Mouse (Mus musculus) liver, embryonic 11.5 days (tissue): ENCODE measurements at regions not wholly inside any gene's neighbourhood (a gene's known extent, or its start where the extent isn't known, plus 50 kb on each side); places are given as distances from the start of the nearest gene placed in this dataset.

Source experiments
- ATAC-seq: fragments of 200-750 bp; cut with Nextera tagmentation; replicated peaks from 2 replicates; pipeline ENCODE4 v1.8.0; 2017; ENCODE audit warnings: moderate number of reproducible peaks, mild to moderate bottlenecking, moderate TSS enrichment, moderate library complexity; ENCODE audit not compliant: low FRiP score
- DNase-seq: peaks from one replicate; pipeline ENCODE4 v3.0.0-alpha.2; 2017; ENCODE audit warnings: low spot score
- H3K27ac ChIP-seq: fragments of 300-500 bp; sonication (generic); 2 replicates; pipeline ENCODE4 v1.5.1; 2014; ENCODE audit warnings: mild to moderate bottlenecking, low read depth, low read length, control low read depth
- H3K27me3 ChIP-seq: fragments of 300-500 bp; sonication (generic); replicated peaks from 2 replicates; pipeline ENCODE4 v1.6.1; 2014; ENCODE audit warnings: low read length, mixed read lengths; ENCODE audit not compliant: control insufficient read depth, insufficient read depth
- H3K36me3 ChIP-seq: fragments of 300-500 bp; sonication (generic); 2 replicates; pipeline ENCODE4 v1.6.1; 2014; ENCODE audit warnings: mild to moderate bottlenecking, low read length, moderate library complexity, mixed read lengths; ENCODE audit not compliant: control insufficient read depth, insufficient read depth
- H3K4me1 ChIP-seq: fragments of 300-500 bp; sonication (generic); replicated peaks from 2 replicates; pipeline ENCODE4 v1.6.1; 2014; ENCODE audit warnings: low read length, mixed read lengths; ENCODE audit not compliant: control insufficient read depth, insufficient read depth
- H3K4me2 ChIP-seq: fragments of 300-500 bp; sonication (generic); 2 replicates; pipeline ENCODE4 v1.6.1; 2014; ENCODE audit warnings: mild to moderate bottlenecking, control low read depth, moderate library complexity
- H3K4me3 ChIP-seq: fragments of 300-500 bp; sonication (generic); 2 replicates; pipeline ENCODE4 v1.5.1; 2014; ENCODE audit warnings: low read depth, low read length, control low read depth
- H3K9ac ChIP-seq: fragments of 300-500 bp; sonication (generic); 2 replicates; pipeline ENCODE4 v1.6.1; 2014; ENCODE audit warnings: low read depth, low read length, control low read depth
- H3K9me3 ChIP-seq: fragments of 300-500 bp; sonication (generic); 2 replicates; pipeline ENCODE4 v1.6.1; 2016; ENCODE audit warnings: low read length, inconsistent platforms, mixed read lengths; ENCODE audit not compliant: control insufficient read depth
- WGBS: fragments of 180-500 bp; shearing (Covaris S2); extraction: QIAGEN DNeasy Blood & Tissue Kit; methylation state at CpG from one replicate; pipeline ENCODE4 v1.1.7; 2014; 5-methylcytosine and 5-hydroxymethylcytosine counted together

GRCm38 (mm10) chr17:58672291-58672690 is 318.9 kb downstream of the Pdzph1 start:
- WGBS: 51% methylated on average over 2 of the region's 2 CpGs
- no peaks in the 10 kb centered on the region for H3K36me3 ChIP-seq
- DNase-seq: no peak
- H3K4me3 ChIP-seq: no peak overlapping the region
- H3K27ac ChIP-seq: no peak overlapping the region
- H3K9me3 ChIP-seq: no peaks in the 10 kb centered on the region
- no peaks in the 10 kb centered on the region for H3K27me3 ChIP-seq
- no peak for ATAC-seq
- no peak overlapping the region for H3K4me2 ChIP-seq
- no peak overlapping the region for H3K9ac ChIP-seq
- H3K4me1 ChIP-seq: no peaks in the 10 kb centered on the region

- no peaks in the 10 kb centered on the region for H3K27me3 ChIP-seq
- H3K4me3 ChIP-seq: no peak overlapping the region
- no peaks in the 10 kb centered on the region for H3K36me3 ChIP-seq
- H3K27ac ChIP-seq: no peak overlapping the region
- no peak overlapping the region for H3K4me2 ChIP-seq
- ATAC-seq (no peak), DNase-seq (no peak)
- no peaks in the 10 kb centered on the region for H3K9me3 ChIP-seq
- no peaks in the 10 kb centered on the region for H3K4me1 ChIP-seq
- H3K9ac ChIP-seq: no peak overlapping the region
- 82% methylated on average over 3 of the region's 3 CpGs for WGBS
Observed at GRCm38 (mm10) chr17:58668036-58668435, 323.1 kb downstream of the Pdzph1 start.

- Histone ChIP-seq H3K4me2 (no peak overlapping the region), H3K27me3 (no peaks in the 10 kb centered on the region), H3K9ac (no peak overlapping the region), H3K27ac (no peak overlapping the region), H3K4me1 (no peaks in the 10 kb centered on the region), H3K9me3 (no peaks in the 10 kb centered on the region), H3K4me3 (no peak overlapping the region), H3K36me3 (no peaks in the 10 kb centered on the region)
- WGBS: 30% methylated on average over 1 of the region's 1 CpGs
- ATAC-seq (0 out of 2 replicates have a peak, but pooled peaks have one; percentile 39), DNase-seq (no peak)
Observed at GRCm38 (mm10) chr17:58643793-58644192, 347.4 kb downstream of the Pdzph1 start.

GRCm38 (mm10) chr17:58642273-58642672 is 348.9 kb downstream of the Pdzph1 start:
- no peak for DNase-seq
- ATAC-seq: no peak
- no peaks in the 10 kb centered on the region for H3K4me1 ChIP-seq
- no peaks in the 10 kb centered on the region for H3K36me3 ChIP-seq
- no peak overlapping the region for H3K4me3 ChIP-seq
- no peaks in the 10 kb centered on the region for H3K27me3 ChIP-seq
- H3K9ac ChIP-seq: no peak overlapping the region
- WGBS: 67% methylated on average over 1 of the region's 1 CpGs
- H3K4me2 ChIP-seq: no peak overlapping the region
- H3K27ac ChIP-seq: no peak overlapping the region
- H3K9me3 ChIP-seq: no peaks in the 10 kb centered on the region

GRCm38 (mm10) chr17:58598911-58599310 is 392.3 kb downstream of the Pdzph1 start:
- 86% methylated on average over 1 of the region's 1 CpGs for WGBS
- H3K9me3 ChIP-seq: no peaks in the 10 kb centered on the region
- DNase-seq: no peak
- H3K27ac ChIP-seq: no peak overlapping the region
- no peaks in the 10 kb centered on the region for H3K27me3 ChIP-seq
- ATAC-seq: no peak
- no peaks in the 10 kb centered on the region for H3K36me3 ChIP-seq
- no peak overlapping the region for H3K4me3 ChIP-seq
- no peak overlapping the region for H3K9ac ChIP-seq
- H3K4me2 ChIP-seq: no peak overlapping the region
- no peaks in the 10 kb centered on the region for H3K4me1 ChIP-seq

GRCm38 (mm10) chr17:58596661-58597060 is 394.5 kb downstream of the Pdzph1 start:
- no peaks in the 10 kb centered on the region for H3K9me3 ChIP-seq
- H3K27me3 ChIP-seq: no peaks in the 10 kb centered on the region
- no peak overlapping the region for H3K9ac ChIP-seq
- H3K4me3 ChIP-seq: no peak overlapping the region
- no peak overlapping the region for H3K27ac ChIP-seq
- H3K4me2 ChIP-seq: no peak overlapping the region
- no peaks in the 10 kb centered on the region for H3K36me3 ChIP-seq
- DNase-seq (no peak), ATAC-seq (no peak)
- no peaks in the 10 kb centered on the region for H3K4me1 ChIP-seq

- no peak overlapping the region for H3K4me3 ChIP-seq
- no peak for DNase-seq
- 66% methylated on average over 2 of the region's 2 CpGs for WGBS
- no peaks in the 10 kb centered on the region for H3K27me3 ChIP-seq
- H3K36me3 ChIP-seq: no peaks in the 10 kb centered on the region
- no peak for ATAC-seq
- no peak overlapping the region for H3K4me2 ChIP-seq
- H3K4me1 ChIP-seq: no peaks in the 10 kb centered on the region
- no peaks in the 10 kb centered on the region for H3K9me3 ChIP-seq
- H3K9ac ChIP-seq: no peak overlapping the region
- no peak overlapping the region for H3K27ac ChIP-seq
Observed at GRCm38 (mm10) chr17:58587946-58588345, 403.2 kb downstream of the Pdzph1 start.

GRCm38 (mm10) chr17:58572885-58573284 is 418.3 kb downstream of the Pdzph1 start:
- Histone ChIP-seq H3K9ac (no peak overlapping the region), H3K4me1 (no peaks in the 10 kb centered on the region), H3K27me3 (no peaks in the 10 kb centered on the region), H3K27ac (no peak overlapping the region), H3K36me3 (no peaks in the 10 kb centered on the region), H3K9me3 (no peaks in the 10 kb centered on the region), H3K4me3 (no peak overlapping the region), H3K4me2 (no peak overlapping the region)
- WGBS: 79% methylated on average over 2 of the region's 2 CpGs
- DNase-seq (no peak), ATAC-seq (no peak)
